Mouse (Mus musculus) embryonic facial prominence, embryonic 15.5 days (tissue): ENCODE results near the gene C1qtnf6. TPM values are rescaled to one million over a fixed set of nuclear protein-coding genes. Genes with fewer than 3 reads are reported as not detected.

ENCODE experiments used
- ATAC-seq: fragments of 200-750 bp; cut with Nextera tagmentation; 2 replicates; pipeline ENCODE4 v1.8.0; 2017; ENCODE audit warnings: low read depth, moderate TSS enrichment; ENCODE audit not compliant: insufficient number of reproducible peaks, low FRiP score, low TSS enrichment
- H3K27ac ChIP-seq: fragments of 300-500 bp; sonication (generic); replicated peaks from 2 replicates; pipeline ENCODE4 v1.5.1; 2015; ENCODE audit warnings: mild to moderate bottlenecking, inconsistent platforms
- H3K27me3 ChIP-seq: fragments of 300-500 bp; sonication (generic); 2 replicates; pipeline ENCODE4 v1.6.1; 2015; ENCODE audit warnings: inconsistent platforms
- H3K36me3 ChIP-seq: fragments of 300-500 bp; sonication (generic); 2 replicates; pipeline ENCODE4 v1.6.1; 2015; ENCODE audit warnings: mild to moderate bottlenecking, inconsistent platforms
- H3K4me1 ChIP-seq: fragments of 300-500 bp; sonication (generic); 2 replicates; pipeline ENCODE4 v1.6.1; 2015; ENCODE audit warnings: inconsistent platforms
- H3K4me2 ChIP-seq: fragments of 300-500 bp; sonication (generic); replicated peaks from 2 replicates; pipeline ENCODE4 v1.6.1; 2015; ENCODE audit warnings: mild to moderate bottlenecking, inconsistent platforms
- H3K4me3 ChIP-seq: fragments of 300-500 bp; sonication (generic); replicated peaks from 2 replicates; pipeline ENCODE4 v1.5.1; 2015; ENCODE audit warnings: mild to moderate bottlenecking, inconsistent platforms
- H3K9ac ChIP-seq: fragments of 300-500 bp; sonication (generic); 2 replicates; pipeline ENCODE4 v1.6.1; 2015; ENCODE audit warnings: inconsistent platforms
- H3K9me3 ChIP-seq: fragments of 300-500 bp; sonication (generic); replicated peaks from 2 replicates; pipeline ENCODE4 v1.6.1; 2016; ENCODE audit warnings: inconsistent platforms
- WGBS: fragments of 180-500 bp; shearing (Covaris S2); methylation state at CpG from one replicate; pipeline ENCODE4 v1.1.7; 2015; 5-methylcytosine and 5-hydroxymethylcytosine counted together
- polyA plus RNA-seq: library from polyadenylated mRNA; unstranded; fragments of >200 nt; fragmentation: Nextera tagmentation; extraction: Ambion mirVana; gene quantifications from 2 replicates; pipeline ENCODE4 v1.2.1, GENCODE M21; 2015

Gene C1qtnf6
- polyA plus RNA-seq, 1 experiment from 2014 or later, result 65.9 TPM

DNA sequence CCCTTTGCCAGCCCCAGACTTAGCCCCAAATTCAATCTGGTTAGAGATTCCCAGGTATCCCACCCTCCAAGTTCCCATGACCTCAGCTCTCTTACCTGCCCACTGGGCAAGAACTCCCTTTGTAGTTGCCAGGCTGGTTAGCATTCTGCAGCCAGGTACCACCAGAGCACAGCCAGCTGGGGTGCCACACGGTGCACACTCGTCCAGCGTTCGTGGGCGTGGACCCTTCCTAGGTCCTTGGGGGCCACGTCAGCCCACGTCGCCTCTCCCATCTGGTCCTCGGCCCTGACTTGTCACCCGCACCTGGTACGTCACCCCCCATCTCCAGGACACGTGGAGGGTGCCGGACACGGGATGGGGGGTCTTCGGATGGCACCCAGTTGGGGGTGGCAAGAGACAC lies 12.8 kb upstream of the C1qtnf6 start:
- Histone ChIP-seq H3K4me2 (no peak overlapping the region), H3K27ac (no peak overlapping the region), H3K4me3 (no peak overlapping the region), H3K9ac (no peak overlapping the region), H3K4me1 (peaks cover 15% of the 10 kb centered on the region; the same call in 1 of the 2 replicates), H3K27me3 (peaks cover 20% of the 10 kb centered on the region; the same call in 1 of the 2 replicates), H3K36me3 (no peaks in the 10 kb centered on the region), H3K9me3 (no peaks in the 10 kb centered on the region)
- no peak for ATAC-seq
- 74% methylated on average over 15 of the region's 15 CpGs for WGBS

DNA sequence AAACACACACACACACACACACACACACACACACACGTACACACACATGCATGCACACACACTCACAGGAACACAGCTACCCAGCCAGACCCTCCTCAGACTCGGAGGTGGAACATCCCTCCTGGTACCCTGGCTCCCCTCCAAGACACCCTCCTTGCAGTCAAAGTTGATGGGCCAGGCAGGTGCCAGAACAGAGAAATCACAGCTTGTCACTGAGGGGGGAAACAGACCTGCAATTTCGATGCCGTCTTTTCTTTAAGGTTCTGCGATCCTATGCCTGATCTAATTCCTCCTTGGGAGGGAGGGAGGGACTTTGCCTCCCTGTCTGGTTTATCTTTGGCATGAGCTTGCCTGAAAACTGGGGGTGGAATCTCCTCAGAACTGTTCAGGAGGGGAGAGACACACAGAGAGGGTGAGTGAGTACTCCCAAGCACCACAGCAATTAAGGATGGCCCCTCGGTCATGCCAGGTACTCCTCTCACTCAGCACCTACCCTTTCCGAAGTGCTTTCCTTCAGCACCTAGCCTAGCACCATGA lies 11.6 kb upstream of the C1qtnf6 start:
- no peak for ATAC-seq
- Histone ChIP-seq H3K36me3 (no peaks in the 10 kb centered on the region), H3K9ac (no peak overlapping the region), H3K4me2 (no peak overlapping the region), H3K27me3 (peaks cover 20% of the 10 kb centered on the region; the same call in 1 of the 2 replicates), H3K4me3 (no peak overlapping the region), H3K9me3 (no peaks in the 10 kb centered on the region), H3K27ac (no peak overlapping the region), H3K4me1 (peaks cover 15% of the 10 kb centered on the region; the same call in 1 of the 2 replicates)
- WGBS, result 48% methylated on average over 7 of the region's 7 CpGs

DNA sequence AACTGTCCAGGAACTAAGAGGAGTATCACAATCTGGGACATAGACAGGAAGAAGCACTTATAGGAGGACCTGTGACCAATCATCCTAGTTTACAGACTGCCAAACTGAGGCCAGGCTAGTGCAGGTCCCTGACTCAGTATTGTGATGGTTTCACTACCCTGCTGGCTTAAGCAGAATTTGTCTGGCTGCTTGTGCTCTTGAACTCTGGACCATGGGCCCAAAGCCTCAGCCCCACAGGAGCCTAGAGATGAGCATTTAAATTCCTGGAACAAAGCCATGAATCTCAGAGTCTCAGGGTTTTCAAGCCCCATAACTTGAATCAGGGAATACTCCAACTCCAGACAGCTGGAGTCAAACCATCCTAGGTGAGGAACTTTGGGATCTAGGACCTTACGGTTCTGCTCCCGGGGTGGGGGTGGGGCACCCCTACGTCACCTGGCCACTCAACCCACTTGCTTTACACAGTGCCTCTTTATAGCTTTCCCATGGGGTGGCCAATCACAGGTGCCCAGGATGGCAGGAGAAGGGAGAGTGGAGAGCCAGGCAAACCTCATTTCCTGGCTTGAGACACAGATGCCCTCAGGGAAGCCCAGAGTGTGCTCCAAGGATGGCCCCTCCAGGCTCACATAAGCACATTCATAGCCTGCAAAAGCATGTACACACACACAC lies 11.0 kb upstream of the C1qtnf6 start:
- Histone ChIP-seq H3K4me3 (no peak overlapping the region), H3K9me3 (no peaks in the 10 kb centered on the region), H3K27me3 (peaks cover 20% of the 10 kb centered on the region; the same call in 1 of the 2 replicates), H3K4me2 (no peak overlapping the region), H3K27ac (no peak overlapping the region), H3K36me3 (no peaks in the 10 kb centered on the region), H3K9ac (no peak overlapping the region), H3K4me1 (peaks cover 15% of the 10 kb centered on the region; the same call in 1 of the 2 replicates)
- WGBS, result 76% methylated on average over 3 of the region's 3 CpGs
- ATAC-seq, result no peak

DNA sequence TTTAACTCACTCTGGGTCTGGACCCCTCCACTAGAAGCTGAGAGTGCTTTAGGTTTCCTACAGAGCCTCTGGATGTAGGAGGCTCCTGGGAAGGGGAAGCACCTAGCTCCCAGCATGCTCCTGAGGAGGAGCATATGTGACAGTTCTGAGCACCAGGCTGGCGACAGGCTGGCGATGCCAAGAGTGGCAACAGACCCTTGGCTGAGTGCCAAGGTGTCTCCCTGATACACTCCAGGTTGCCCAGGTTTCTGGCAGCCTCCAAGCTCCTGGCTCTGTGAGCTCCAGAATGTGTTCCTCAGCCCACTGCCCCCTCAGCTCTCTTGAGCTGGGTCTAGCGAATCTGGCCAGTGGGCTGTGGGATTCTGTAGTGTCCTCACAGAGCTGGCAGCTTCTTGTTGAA lies 10.4 kb upstream of the C1qtnf6 start:
- Histone ChIP-seq H3K36me3 (no peaks in the 10 kb centered on the region), H3K27me3 (peaks cover 20% of the 10 kb centered on the region; the same call in 1 of the 2 replicates)
- no peak for ATAC-seq

DNA sequence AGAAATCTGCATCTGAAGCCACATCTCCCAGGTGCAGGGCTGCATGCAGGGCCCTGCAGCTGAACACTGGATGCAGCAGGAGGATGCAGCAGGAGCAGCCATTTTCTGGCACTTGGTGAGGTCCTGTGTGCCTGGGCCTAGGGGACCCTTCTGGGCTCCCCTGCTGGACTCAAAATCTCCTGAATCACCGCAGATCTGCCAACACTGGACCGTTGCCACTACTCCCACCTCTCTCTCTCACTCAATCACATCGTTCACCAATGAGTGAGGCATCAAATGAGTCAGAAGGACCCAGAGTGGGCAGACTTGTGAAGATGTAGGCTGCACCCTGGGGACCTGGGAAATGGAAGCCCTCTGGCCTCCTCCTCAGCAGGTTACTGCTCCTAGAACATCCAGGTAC lies 9.8 kb upstream of the C1qtnf6 start:
- Histone ChIP-seq H3K27me3 (peaks cover 20% of the 10 kb centered on the region; the same call in 1 of the 2 replicates), H3K9ac (no peak overlapping the region), H3K4me2 (no peak overlapping the region), H3K9me3 (no peaks in the 10 kb centered on the region), H3K4me1 (peaks cover 15% of the 10 kb centered on the region; the same call in 1 of the 2 replicates), H3K4me3 (no peak overlapping the region), H3K36me3 (no peaks in the 10 kb centered on the region), H3K27ac (no peak overlapping the region)
- 80% methylated on average over 3 of the region's 3 CpGs for whole genome bisulfite sequencing
- ATAC-seq, result no peak

More for the DNA sequence above, 10.4 kb upstream of the C1qtnf6 start:
- H3K27ac ChIP-seq, result no peak overlapping the region
- H3K9ac ChIP-seq, result no peak overlapping the region
- H3K4me1 ChIP-seq, result peaks cover 15% of the 10 kb centered on the region; the same call in 1 of the 2 replicates
- no peak overlapping the region for H3K4me2 ChIP-seq
- 48% methylated on average over 3 of the region's 3 CpGs for WGBS
- no peak overlapping the region for H3K4me3 ChIP-seq
- no peaks in the 10 kb centered on the region for H3K9me3 ChIP-seq

DNA sequence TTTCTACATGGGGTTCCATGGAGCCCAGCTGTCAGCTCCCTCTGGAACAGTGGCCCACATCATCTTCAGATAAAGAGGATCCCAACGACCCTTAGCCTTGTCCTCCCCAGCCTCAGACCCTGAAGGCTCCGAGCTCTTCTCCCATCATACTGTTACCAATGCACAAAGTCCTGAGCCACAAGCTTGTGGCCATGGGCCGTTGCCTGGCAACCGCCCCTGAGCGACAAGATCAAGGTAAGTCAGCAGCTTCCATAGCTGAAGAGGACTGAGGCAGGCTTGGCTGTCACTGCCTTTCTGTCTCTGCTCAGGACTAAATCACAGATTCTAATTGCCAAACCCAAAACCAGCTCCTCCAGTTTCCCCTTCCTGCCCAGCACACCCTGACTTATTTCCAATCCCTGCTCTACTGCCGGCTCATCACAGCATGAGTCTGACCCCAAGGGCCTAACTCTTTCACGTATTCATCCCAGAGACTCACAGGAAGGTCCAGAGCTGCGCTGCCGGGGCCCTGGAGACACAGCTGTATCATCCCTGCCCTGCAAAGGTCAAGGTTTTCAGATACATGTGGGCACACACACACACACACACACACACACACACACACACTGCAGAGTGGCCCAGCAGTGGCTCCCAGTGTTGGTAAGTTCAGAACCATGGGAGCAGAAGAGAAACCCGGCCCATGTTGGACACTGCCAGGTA lies 4.7 kb upstream of the C1qtnf6 start:
- WGBS, result 45% methylated on average over 10 of the region's 10 CpGs
- Histone ChIP-seq H3K4me3 (no peak overlapping the region), H3K9me3 (no peaks in the 10 kb centered on the region), H3K4me2 (no peak overlapping the region), H3K27me3 (no peaks in the 10 kb centered on the region), H3K4me1 (peaks cover 11% of the 10 kb centered on the region), H3K9ac (no peak overlapping the region), H3K27ac (0 out of 2 replicates have a peak overlapping the region, but pooled peaks have one; percentile 22), H3K36me3 (no peaks in the 10 kb centered on the region)
- ATAC-seq, result no peak

DNA sequence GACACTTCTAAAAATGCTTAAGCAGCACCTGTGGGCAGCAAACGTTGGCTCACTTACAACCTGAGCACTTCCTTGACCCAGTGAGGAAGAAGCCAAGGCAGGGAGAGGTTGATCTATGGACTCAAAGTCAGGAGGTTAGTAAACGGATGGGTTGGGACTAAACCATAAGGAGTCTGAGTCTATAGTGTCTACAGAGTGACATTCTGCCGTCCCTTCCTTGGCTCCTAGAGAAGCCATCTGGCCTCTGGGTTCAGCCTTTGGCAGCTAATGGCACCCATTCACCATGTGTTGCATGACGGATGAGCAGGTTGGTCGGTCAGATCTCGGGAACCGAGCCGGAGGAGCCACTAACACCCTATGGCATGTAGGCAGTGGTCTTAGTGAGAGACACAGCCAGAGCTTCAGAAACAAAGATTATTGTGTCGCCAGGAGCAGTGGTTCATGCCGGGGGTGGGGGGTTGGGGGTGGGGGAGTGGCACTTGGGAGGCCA lies 2.2 kb upstream of the C1qtnf6 start:
- no peaks in the 10 kb centered on the region for H3K9me3 ChIP-seq
- H3K4me2 ChIP-seq, result no peak overlapping the region
- no peaks in the 10 kb centered on the region for H3K36me3 ChIP-seq
- no peak overlapping the region for H3K27ac ChIP-seq
- 82% methylated on average over 10 of the region's 10 CpGs for WGBS
- no peak overlapping the region for H3K9ac ChIP-seq
- no peaks in the 10 kb centered on the region for H3K27me3 ChIP-seq
- H3K4me1 ChIP-seq, result peaks cover 36% of the 10 kb centered on the region
- H3K4me3 ChIP-seq, result no peak overlapping the region
- no peak for ATAC-seq

DNA sequence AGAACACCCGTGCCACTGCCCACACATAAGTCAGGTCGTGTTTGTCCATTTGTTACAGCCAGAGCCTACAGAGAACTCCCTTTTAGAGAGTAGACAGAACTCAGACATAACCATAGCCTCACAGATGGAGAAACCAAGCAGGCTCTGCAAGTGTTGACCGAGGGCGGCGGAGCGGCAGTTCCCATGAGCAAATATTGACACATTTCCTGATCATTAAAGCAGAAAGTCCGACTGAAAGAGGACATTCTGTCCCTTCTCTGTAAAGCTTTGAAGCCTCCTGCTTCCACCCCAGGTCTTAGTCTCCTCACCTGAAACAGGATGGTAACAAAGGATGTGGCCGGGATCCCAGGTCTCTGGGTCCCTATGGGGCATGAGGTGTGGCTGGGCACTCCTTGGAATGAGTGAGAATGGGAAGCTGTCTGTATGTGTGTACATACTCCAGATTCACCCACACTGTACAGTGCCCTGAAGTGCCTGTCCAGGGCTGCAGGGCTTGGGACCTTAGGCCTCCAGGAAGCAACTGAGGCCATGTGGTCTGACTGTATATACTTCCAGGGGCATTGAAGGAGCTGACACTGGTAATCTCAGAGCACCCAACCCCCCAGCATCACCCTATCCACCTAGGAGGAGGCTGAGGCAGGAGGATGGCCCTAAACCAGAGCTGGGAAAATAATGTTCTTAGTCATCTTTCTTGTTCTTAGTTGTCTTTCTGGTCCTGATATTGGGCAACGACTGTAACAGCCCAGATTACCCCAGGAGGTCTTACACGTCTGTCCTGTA lies 1.5 kb upstream of the C1qtnf6 start:
- 69% methylated on average over 10 of the region's 10 CpGs for WGBS
- Histone ChIP-seq H3K36me3 (no peaks in the 10 kb centered on the region), H3K9ac (no peak overlapping the region), H3K4me1 (peaks cover 42% of the 10 kb centered on the region), H3K4me2 (no peak overlapping the region), H3K27me3 (no peaks in the 10 kb centered on the region), H3K27ac (0 out of 2 replicates have a peak overlapping the region, but pooled peaks have one; percentile 29), H3K4me3 (no peak overlapping the region), H3K9me3 (no peaks in the 10 kb centered on the region)
- no peak for ATAC-seq

DNA sequence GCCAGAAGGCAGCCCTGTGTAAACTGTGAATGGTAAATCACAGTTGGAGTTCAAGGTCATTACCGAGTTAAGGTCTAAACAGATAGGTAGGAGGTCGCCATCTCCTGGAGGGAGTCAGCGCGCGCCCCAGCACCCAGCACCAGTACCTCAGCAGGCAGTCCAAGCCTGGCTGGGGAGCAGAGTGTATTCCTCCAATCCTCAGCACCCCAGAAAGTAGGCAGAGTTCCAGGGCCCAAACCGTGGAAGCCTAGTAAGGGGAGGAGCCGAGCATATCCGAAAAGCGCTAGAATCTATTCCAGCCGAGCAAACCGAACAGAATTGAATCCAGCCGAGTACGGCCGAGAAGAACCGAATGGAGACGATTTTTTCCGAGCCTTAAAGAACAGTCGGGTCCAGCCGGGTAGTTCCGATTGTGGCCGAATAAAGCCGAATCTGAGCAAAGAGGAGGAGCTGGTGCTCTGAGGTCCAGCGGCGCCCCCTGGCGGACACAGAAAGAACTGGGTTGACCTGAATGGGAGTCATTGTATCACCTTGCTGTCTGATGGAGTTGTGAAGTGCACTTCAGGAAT lies 769 bp upstream of the C1qtnf6 start:
- Histone ChIP-seq H3K36me3 (no peaks in the 10 kb centered on the region), H3K4me3 (peak overlapping the region; percentile 31), H3K9ac (peak overlapping the region; percentile 10; the same call in 1 of the 2 replicates), H3K27me3 (no peaks in the 10 kb centered on the region), H3K4me1 (peaks cover 45% of the 10 kb centered on the region), H3K4me2 (peak overlapping the region; percentile 48), H3K27ac (peak overlapping the region; percentile 85), H3K9me3 (no peaks in the 10 kb centered on the region)
- WGBS, result under 1% methylated on average over 25 of the region's 25 CpGs
- peak; percentile 88 for ATAC-seq

DNA sequence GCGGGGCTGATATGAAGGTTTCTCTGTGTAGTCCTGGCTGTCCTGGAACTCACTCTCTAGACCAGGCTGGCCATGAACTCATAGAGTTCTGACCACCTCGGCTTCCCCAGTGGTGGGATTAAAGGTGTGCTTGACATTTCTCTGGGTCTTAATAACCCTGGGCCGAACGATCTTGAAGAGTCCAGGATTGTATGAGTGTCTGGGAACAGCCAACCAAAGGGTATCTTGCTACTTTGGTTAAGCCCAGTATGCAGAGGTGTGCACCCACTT lies 170 bp upstream of the C1qtnf6 start:
- peak overlapping the region; percentile 31; the same call in 1 of the 2 replicates for H3K4me3 ChIP-seq

More for the DNA sequence above, 170 bp upstream of the C1qtnf6 start:
- Histone ChIP-seq H3K9me3 (no peaks in the 10 kb centered on the region), H3K36me3 (no peaks in the 10 kb centered on the region), H3K4me1 (peaks cover 45% of the 10 kb centered on the region), H3K4me2 (peak overlapping the region; percentile 48), H3K9ac (no peak overlapping the region; the same call in 1 of the 2 replicates), H3K27me3 (no peaks in the 10 kb centered on the region), H3K27ac (peak overlapping the region; percentile 85)
- ATAC-seq, result no peak
- WGBS, result 68% methylated on average over 4 of the region's 4 CpGs
